Mouse (Mus musculus): ENCODE results near the gene Pgm5. TPM values are rescaled to one million over a fixed set of nuclear protein-coding genes. Genes with fewer than 3 reads are reported as not detected.

The Pgm5 gene
- polyA plus RNA-seq, 1 experiment, result 2.4 TPM

DNA sequence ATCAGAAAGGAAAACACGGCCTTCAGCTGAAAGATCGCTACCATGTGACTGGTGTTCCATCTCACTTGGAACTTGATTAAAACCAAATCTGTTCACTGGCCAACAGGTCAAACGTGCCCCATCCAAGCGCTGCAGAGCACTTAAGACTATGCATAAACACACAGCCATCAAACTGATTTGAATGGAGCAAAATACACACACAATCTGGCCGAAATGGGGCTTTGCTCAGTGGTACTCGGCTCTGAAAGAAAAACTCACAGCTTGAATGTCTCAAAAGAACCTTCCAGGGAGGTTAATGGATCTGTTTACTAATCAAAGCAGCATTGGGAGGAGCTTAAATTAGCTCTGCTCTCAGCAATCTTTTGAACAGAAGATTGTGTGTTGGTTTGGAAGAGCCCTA, 81.7 kb downstream of the Pgm5 start:
- Histone ChIP-seq H3K4me1 (ENCODE audit: control insufficient read depth, insufficient read depth, low read length) (no peaks in the 10 kb centered on the region), H3K27ac (ENCODE audit: control insufficient read depth, insufficient read depth, low read depth, low read length, poor library complexity) (no peak overlapping the region), H3K4me3 (replicated peaks; ENCODE audit: control insufficient read depth, low read depth, low read length) (no peak overlapping the region)
- 79% methylated on average over 6 of the region's 6 CpGs for WGBS
- TF ChIP-seq CTCF (IDR thresholded peaks at IDR 0.05; ENCODE audit: control insufficient read depth, insufficient read depth, low read length), result no peak

DNA sequence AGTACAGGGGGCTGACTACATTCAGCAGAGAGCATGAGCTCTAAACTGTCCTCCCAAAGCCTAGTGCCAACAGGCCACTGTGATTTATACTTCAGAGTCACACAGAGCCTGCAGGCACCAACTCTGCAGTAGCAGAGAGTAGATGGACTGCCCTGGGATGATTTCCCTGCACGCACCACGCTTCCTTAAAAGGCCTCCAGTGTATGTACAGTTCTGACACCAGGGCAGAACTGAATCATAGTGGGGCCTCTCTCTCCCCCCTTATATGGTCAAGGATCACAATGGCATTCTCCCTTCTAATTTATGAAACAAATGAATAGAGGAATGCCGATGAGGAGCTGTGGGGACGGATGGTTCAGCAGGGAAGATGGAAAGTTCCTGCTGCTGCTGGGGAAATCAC, 91.3 kb downstream of the Pgm5 start:
- no peak for TF ChIP-seq CTCF (IDR thresholded peaks at IDR 0.05; ENCODE audit: control insufficient read depth, insufficient read depth, low read length)
- no peak for TF ChIP-seq POLR2A (IDR thresholded peaks at IDR 0.05; ENCODE audit: borderline replicate concordance, control insufficient read depth, low read depth, low read length)
- Histone ChIP-seq H3K27ac (ENCODE audit: control insufficient read depth, insufficient read depth, low read depth, low read length, poor library complexity) (no peak overlapping the region), H3K4me1 (ENCODE audit: control insufficient read depth, insufficient read depth, low read length) (no peaks in the 10 kb centered on the region), H3K4me3 (replicated peaks; ENCODE audit: control insufficient read depth, low read depth, low read length) (no peak overlapping the region)
- 75% methylated on average over 4 of the region's 4 CpGs for WGBS

DNA sequence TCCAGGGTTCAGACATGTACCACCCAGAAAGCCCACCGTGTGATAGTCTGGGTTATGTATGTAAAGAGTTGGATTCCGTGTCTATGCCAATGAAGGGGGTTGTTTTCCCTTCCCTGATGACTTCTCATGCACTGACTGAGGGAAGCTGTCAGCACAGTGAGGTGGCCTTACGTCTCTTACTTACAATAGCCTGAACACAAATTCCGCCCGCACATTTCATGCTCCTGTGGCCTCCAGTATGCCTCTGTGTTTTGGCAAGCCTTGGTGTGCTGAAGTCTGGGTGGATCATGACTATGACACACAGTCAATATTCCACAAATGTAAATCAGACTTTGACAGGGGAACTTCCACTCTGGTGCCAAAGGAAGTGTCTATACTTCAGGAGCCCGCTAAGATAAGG, 94.3 kb downstream of the Pgm5 start:
- H3K4me3 ChIP-seq (replicated peaks; ENCODE audit: control insufficient read depth, low read depth, low read length), result no peak overlapping the region
- TF ChIP-seq POLR2A (IDR thresholded peaks at IDR 0.05; ENCODE audit: borderline replicate concordance, control insufficient read depth, low read depth, low read length), result no peak
- TF ChIP-seq CTCF (IDR thresholded peaks at IDR 0.05; ENCODE audit: control insufficient read depth, insufficient read depth, low read length), result no peak
- no peak overlapping the region for H3K27ac ChIP-seq (ENCODE audit: control insufficient read depth, insufficient read depth, low read depth, low read length, poor library complexity)
- 64% methylated on average over 6 of the region's 6 CpGs for WGBS
- no peaks in the 10 kb centered on the region for H3K4me1 ChIP-seq (ENCODE audit: control insufficient read depth, insufficient read depth, low read length)

DNA sequence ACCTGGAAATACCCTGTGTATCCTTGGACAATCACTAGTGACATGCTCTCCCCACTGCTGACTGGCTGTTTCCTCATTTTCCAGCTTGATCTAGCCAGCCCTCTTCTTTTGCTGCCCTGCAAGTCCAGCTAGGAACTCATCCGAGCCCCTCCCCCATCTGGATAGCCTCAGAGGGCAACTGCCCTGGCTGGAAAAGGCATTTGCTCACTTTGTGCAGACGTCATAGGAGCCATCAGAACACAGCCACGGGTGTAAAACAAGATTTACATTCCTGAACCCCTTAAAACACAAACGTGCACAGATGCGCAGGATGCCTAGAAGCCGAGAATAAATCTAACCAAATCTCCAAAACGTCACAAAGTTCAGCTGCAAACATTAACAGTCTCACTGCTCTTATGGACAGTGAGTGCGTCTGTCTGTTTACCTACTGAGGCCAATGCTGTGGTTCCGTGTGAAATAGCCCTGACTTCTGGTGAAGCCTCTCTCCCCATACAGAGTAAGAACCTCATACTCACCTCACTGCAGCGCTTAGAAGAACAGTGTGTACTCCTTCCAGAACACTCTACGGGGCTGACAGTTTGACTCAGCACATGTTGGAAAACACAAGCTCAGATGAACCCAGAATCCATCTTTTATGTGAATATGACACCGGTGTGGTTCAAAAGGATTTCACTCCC, 99.0 kb downstream of the Pgm5 start:
- TF ChIP-seq POLR2A (IDR thresholded peaks at IDR 0.05; ENCODE audit: borderline replicate concordance, control insufficient read depth, low read depth, low read length), result no peak
- TF ChIP-seq CTCF (IDR thresholded peaks at IDR 0.05; ENCODE audit: control insufficient read depth, insufficient read depth, low read length), result no peak
- Histone ChIP-seq H3K4me1 (ENCODE audit: control insufficient read depth, insufficient read depth, low read length) (no peaks in the 10 kb centered on the region), H3K4me3 (replicated peaks; ENCODE audit: control insufficient read depth, low read depth, low read length) (no peak overlapping the region), H3K27ac (ENCODE audit: control insufficient read depth, insufficient read depth, low read depth, low read length, poor library complexity) (no peak overlapping the region)
- 75% methylated on average over 12 of the region's 12 CpGs for WGBS

DNA sequence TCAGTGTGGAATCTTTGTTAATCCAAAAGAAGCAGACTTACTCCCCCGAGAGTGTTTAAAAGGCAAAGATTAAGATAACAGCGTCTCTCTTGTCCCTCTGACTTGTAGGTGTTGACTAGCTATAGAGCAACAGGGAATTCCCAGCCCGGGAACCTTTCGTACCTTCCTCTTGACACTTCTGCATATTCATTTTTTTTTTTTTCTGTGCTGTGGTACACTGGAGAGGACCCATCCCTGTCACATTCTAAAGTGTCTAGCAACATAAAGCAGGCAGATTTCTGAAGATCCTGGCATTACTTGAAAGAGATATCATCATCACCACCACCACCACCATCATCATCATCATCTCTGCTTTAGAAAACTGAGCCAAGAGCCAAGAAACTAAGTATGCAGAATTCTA, 105.0 kb downstream of the Pgm5 start:
- Histone ChIP-seq H3K4me1 (ENCODE audit: control insufficient read depth, insufficient read depth, low read length) (no peaks in the 10 kb centered on the region), H3K27ac (ENCODE audit: control insufficient read depth, insufficient read depth, low read depth, low read length, poor library complexity) (no peak overlapping the region), H3K4me3 (replicated peaks; ENCODE audit: control insufficient read depth, low read depth, low read length) (no peak overlapping the region)
- 77% methylated on average over 4 of the region's 4 CpGs for WGBS
- TF ChIP-seq CTCF (IDR thresholded peaks at IDR 0.05; ENCODE audit: control insufficient read depth, insufficient read depth, low read length), result no peak
- no peak for TF ChIP-seq POLR2A (IDR thresholded peaks at IDR 0.05; ENCODE audit: borderline replicate concordance, control insufficient read depth, low read depth, low read length)

DNA sequence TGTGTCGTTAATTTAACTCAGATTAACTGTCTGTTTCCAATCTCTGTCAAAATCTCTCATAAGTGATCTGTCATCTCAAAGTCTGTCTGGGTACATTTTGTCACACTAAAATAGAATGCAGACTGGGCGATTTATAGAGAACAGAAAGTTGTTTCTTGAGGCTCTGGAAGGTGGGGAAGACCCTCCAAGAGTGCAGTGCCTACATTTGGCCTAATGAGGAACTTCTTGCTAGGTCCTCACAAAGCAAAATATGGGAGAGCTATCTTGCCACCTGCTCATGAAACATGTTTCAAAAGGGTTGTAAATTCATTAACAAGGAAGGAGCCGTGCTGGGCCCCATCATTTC, 107.2 kb downstream of the Pgm5 start:
- 71% methylated on average over 3 of the region's 3 CpGs for WGBS

DNA sequence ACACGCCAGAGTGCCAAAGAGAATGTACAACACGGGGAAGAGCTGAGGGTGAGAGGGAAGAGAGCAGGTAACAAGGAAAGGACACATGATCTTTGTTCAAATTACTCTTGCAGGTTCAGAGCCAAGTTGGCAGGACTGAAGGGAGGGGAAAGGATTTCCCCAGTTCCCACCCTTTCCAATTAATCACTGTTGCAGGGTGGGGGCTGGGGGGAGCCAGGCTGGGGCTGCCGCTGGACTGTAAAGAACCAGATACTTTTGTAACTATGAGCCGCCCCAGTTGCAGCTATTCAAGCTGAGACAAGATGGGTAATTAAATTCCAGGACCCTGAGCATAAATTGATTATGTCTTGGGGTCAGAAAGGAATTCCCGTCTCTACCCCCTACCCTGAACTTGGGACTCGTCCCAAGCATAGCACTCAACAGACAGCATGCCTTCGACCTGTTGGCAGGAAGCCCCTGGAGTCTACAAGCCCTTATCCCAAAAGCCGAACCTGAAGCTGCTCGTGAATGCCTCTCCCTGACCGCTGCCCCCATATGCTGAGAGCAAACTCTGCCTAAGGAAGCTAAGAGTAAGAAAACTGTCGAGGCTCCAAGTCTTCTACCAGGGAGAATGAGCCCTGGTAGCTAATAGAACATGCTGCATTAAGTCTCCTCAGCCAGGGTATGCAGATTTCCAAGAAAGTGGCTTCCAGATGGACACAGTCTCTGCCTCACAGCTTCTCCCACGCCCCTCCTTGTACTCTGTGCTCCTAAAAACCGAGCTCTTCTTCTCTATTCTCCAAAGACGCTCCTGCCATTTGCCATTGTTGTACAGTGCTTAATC, 107.8 kb downstream of the Pgm5 start:
- H3K4me1 ChIP-seq (ENCODE audit: control insufficient read depth, insufficient read depth, low read length), result no peaks in the 10 kb centered on the region
- no peak overlapping the region for H3K27ac ChIP-seq (ENCODE audit: control insufficient read depth, insufficient read depth, low read depth, low read length, poor library complexity)
- 79% methylated on average over 14 of the region's 14 CpGs for WGBS
- TF ChIP-seq POLR2A (IDR thresholded peaks at IDR 0.05; ENCODE audit: borderline replicate concordance, control insufficient read depth, low read depth, low read length) (no peak), CTCF (IDR thresholded peaks at IDR 0.05; ENCODE audit: control insufficient read depth, insufficient read depth, low read length) (no peak)
- no peak overlapping the region for H3K4me3 ChIP-seq (replicated peaks; ENCODE audit: control insufficient read depth, low read depth, low read length)

More for the DNA sequence above, 107.2 kb downstream of the Pgm5 start:
- Histone ChIP-seq H3K27ac (ENCODE audit: control insufficient read depth, insufficient read depth, low read depth, low read length, poor library complexity) (no peak overlapping the region), H3K4me3 (replicated peaks; ENCODE audit: control insufficient read depth, low read depth, low read length) (no peak overlapping the region), H3K4me1 (ENCODE audit: control insufficient read depth, insufficient read depth, low read length) (no peaks in the 10 kb centered on the region)
- TF ChIP-seq POLR2A (IDR thresholded peaks at IDR 0.05; ENCODE audit: borderline replicate concordance, control insufficient read depth, low read depth, low read length) (no peak), CTCF (IDR thresholded peaks at IDR 0.05; ENCODE audit: control insufficient read depth, insufficient read depth, low read length) (no peak)

DNA sequence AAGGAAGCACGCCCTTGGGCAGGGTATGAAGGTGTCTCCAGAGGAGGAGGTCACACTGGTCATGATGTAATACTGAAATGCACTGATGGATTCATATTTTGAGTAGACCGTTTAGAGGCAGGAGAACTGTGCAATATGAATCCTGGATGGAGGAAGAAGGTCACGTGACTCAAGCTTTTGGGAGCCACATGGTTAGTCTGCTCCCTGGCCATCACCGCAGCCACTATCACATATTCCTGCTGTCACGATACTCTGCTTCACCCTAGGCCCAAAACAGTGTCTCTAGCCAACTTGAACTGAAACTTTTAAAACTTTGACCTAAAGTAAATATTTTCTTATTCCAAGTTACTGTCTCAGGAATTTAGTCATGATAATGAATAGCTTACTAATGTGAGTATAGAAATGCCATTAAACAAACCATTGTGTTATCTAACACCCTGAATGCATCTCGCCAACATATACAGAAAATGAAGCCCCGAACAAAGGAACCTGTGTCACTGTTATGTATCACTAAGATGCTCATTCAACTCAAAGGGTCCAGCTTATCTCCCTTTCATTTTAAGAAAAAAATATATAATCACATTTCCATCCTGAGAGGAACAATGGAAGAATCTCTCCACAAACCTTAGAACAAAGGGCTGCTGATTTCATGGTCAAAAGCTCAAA, 108.6 kb downstream of the Pgm5 start:
- Histone ChIP-seq H3K27ac (ENCODE audit: control insufficient read depth, insufficient read depth, low read depth, low read length, poor library complexity) (no peak overlapping the region), H3K4me1 (ENCODE audit: control insufficient read depth, insufficient read depth, low read length) (no peaks in the 10 kb centered on the region), H3K4me3 (replicated peaks; ENCODE audit: control insufficient read depth, low read depth, low read length) (no peak overlapping the region)
- WGBS, result 82% methylated on average over 7 of the region's 7 CpGs
- TF ChIP-seq POLR2A (IDR thresholded peaks at IDR 0.05; ENCODE audit: borderline replicate concordance, control insufficient read depth, low read depth, low read length) (no peak), CTCF (IDR thresholded peaks at IDR 0.05; ENCODE audit: control insufficient read depth, insufficient read depth, low read length) (no peak)
